Comparison of ENCODE assay signal across 15 mouse cellular contexts in genomic region chr9:63843431-63843830, GRCm38 (mm10).
DNase-seq lines count a peak whose midpoint lies in the region; ATAC-seq and TF ChIP-seq lines count a peak whose summit lies in the region.
"Had no signal": no experiment of that assay in that cellular context is flagged by ENCODE, and none has a peak within 500 bp of the region (broad histone marks: within the 10 kb centered on the region; RNA-seq: fewer than 3 reads in every experiment).

No protein-coding gene starts in this region.

- H3K4me3 ChIP-seq in embryonic facial prominence, embryonic 13.5 days, result no peak overlapping the region
- H3K4me3 ChIP-seq in embryonic facial prominence, embryonic 10.5 days, result no peak overlapping the region
- no peak overlapping the region for H3K4me3 ChIP-seq in hindbrain, postnatal 0 days (ENCODE audit: low read length)
- H3K4me3 ChIP-seq in hindbrain, embryonic 13.5 days, result no peak overlapping the region
- no peak overlapping the region for H3K4me3 ChIP-seq in lung, embryonic 15.5 days
- H3K4me3 ChIP-seq in lung, adult 2 months (replicated peaks; ENCODE audit: extremely low read depth, low read depth, low read length), result no peak overlapping the region
- H3K4me3 ChIP-seq in stomach, postnatal 0 days (ENCODE audit: low read depth, low read length), result no peak overlapping the region
- H3K4me3 ChIP-seq: embryonic facial prominence, embryonic 12.5 days; left cerebral cortex, adult 2 months; liver, embryonic 13.5 days; neural tube, embryonic 12.5 days had no signal

- TF ChIP-seq EP300 in stomach, postnatal 0 days (optimal IDR thresholded peaks at IDR 0.05), result no peak

- H3K9ac ChIP-seq in embryonic facial prominence, embryonic 13.5 days, result no peak overlapping the region
- H3K9ac ChIP-seq in hindbrain, postnatal 0 days (replicated peaks; ENCODE audit: low read length), result no peak overlapping the region
- H3K9ac ChIP-seq in hindbrain, embryonic 13.5 days, result no peak overlapping the region
- no peak overlapping the region for H3K9ac ChIP-seq in lung, embryonic 15.5 days
- H3K9ac ChIP-seq in stomach, postnatal 0 days (ENCODE audit: low read length), result no peak overlapping the region
- H3K9ac ChIP-seq: embryonic facial prominence, embryonic 12.5 days; liver, embryonic 13.5 days; neural tube, embryonic 12.5 days had no signal

- no peaks in the 10 kb centered on the region for H3K9me3 ChIP-seq in embryonic facial prominence, embryonic 13.5 days
- H3K9me3 ChIP-seq in embryonic facial prominence, embryonic 10.5 days, result no peaks in the 10 kb centered on the region
- H3K9me3 ChIP-seq in hindbrain, postnatal 0 days (ENCODE audit: low read length), result no peaks in the 10 kb centered on the region
- H3K9me3 ChIP-seq in hindbrain, embryonic 13.5 days, result no peaks in the 10 kb centered on the region
- H3K9me3 ChIP-seq in lung, embryonic 15.5 days, result no peaks in the 10 kb centered on the region
- no peaks in the 10 kb centered on the region for H3K9me3 ChIP-seq in stomach, postnatal 0 days (ENCODE audit: control insufficient read depth, low read length)
- H3K9me3 ChIP-seq: embryonic facial prominence, embryonic 12.5 days; liver, embryonic 13.5 days; neural tube, embryonic 12.5 days had no signal

- peaks cover 13% of the 10 kb centered on the region; the same call in 1 of the 2 replicates for H3K27me3 ChIP-seq in embryonic facial prominence, embryonic 13.5 days
- H3K27me3 ChIP-seq in embryonic facial prominence, embryonic 10.5 days (replicated peaks; ENCODE audit: low read depth, poor library complexity, severe bottlenecking), result peaks cover 14% of the 10 kb centered on the region
- no peaks in the 10 kb centered on the region for H3K27me3 ChIP-seq in hindbrain, postnatal 0 days (ENCODE audit: insufficient read depth, low read length)
- H3K27me3 ChIP-seq in hindbrain, embryonic 13.5 days, result peaks cover 41% of the 10 kb centered on the region
- H3K27me3 ChIP-seq in lung, embryonic 15.5 days, result 0 out of 2 replicates have a peak, but pooled peaks cover 4% of the 10 kb centered on the region
- H3K27me3 ChIP-seq in stomach, postnatal 0 days (ENCODE audit: control insufficient read depth, insufficient read depth, low read length), result no peaks in the 10 kb centered on the region

- H3K4me2 ChIP-seq in embryonic facial prominence, embryonic 13.5 days, result no peak overlapping the region
- H3K4me2 ChIP-seq in hindbrain, postnatal 0 days (ENCODE audit: low read depth, low read length), result no peak overlapping the region
- no peak overlapping the region for H3K4me2 ChIP-seq in hindbrain, embryonic 13.5 days
- H3K4me2 ChIP-seq in lung, embryonic 15.5 days, result no peak overlapping the region
- H3K4me2 ChIP-seq in stomach, postnatal 0 days (replicated peaks; ENCODE audit: low read depth), result no peak overlapping the region
- H3K4me2 ChIP-seq: embryonic facial prominence, embryonic 12.5 days; liver, embryonic 13.5 days; midbrain, embryonic 11.5 days; neural tube, embryonic 12.5 days had no signal

- TF ChIP-seq POLR2A in lung, adult 2 months (IDR thresholded peaks at IDR 0.05; ENCODE audit: borderline replicate concordance, extremely low read depth, low read depth, low read length), result no peak

- 0 out of 2 replicates have a peak, but pooled peaks have one; percentile 12 for ATAC-seq in embryonic facial prominence, embryonic 13.5 days (ENCODE audit: insufficient number of reproducible peaks, insufficient read depth, low FRiP score, low TSS enrichment, low read depth)
- ATAC-seq in hindbrain, postnatal 0 days, result peak; percentile 36; the same call in 1 of the 2 replicates
- no peak for ATAC-seq in hindbrain, embryonic 13.5 days (ENCODE audit: low FRiP score)
- 0 out of 2 replicates have a peak, but pooled peaks have one; percentile 56 for ATAC-seq in lung, embryonic 15.5 days (ENCODE audit: borderline replicate concordance, extremely low read depth, low FRiP score, low TSS enrichment)
- peak; percentile 3; the same call in 1 of the 2 replicates for ATAC-seq in stomach, postnatal 0 days (ENCODE audit: low FRiP score, low TSS enrichment)

- WGBS in embryonic facial prominence, embryonic 13.5 days, result 45% methylated on average over 2 of the region's 2 CpGs
- WGBS in embryonic facial prominence, embryonic 10.5 days, result 54% methylated on average over 2 of the region's 2 CpGs
- 44% methylated on average over 2 of the region's 2 CpGs for WGBS in hindbrain, postnatal 0 days
- 70% methylated on average over 2 of the region's 2 CpGs for WGBS in hindbrain, embryonic 13.5 days
- 59% methylated on average over 2 of the region's 2 CpGs for WGBS in lung, embryonic 15.5 days
- 48% methylated on average over 2 of the region's 2 CpGs for WGBS in lung, adult 2 months
- 56% methylated on average over 2 of the region's 2 CpGs for WGBS in stomach, postnatal 0 days

- H3K36me3 ChIP-seq in embryonic facial prominence, embryonic 13.5 days, result no peaks in the 10 kb centered on the region
- no peaks in the 10 kb centered on the region for H3K36me3 ChIP-seq in embryonic facial prominence, embryonic 10.5 days (replicated peaks)
- no peaks in the 10 kb centered on the region for H3K36me3 ChIP-seq in hindbrain, postnatal 0 days (ENCODE audit: insufficient read depth, low read length)
- H3K36me3 ChIP-seq in hindbrain, embryonic 13.5 days, result no peaks in the 10 kb centered on the region
- H3K36me3 ChIP-seq in lung, embryonic 15.5 days, result no peaks in the 10 kb centered on the region
- no peaks in the 10 kb centered on the region for H3K36me3 ChIP-seq in stomach, postnatal 0 days (ENCODE audit: control insufficient read depth, insufficient read depth, low read length)
- H3K36me3 ChIP-seq: embryonic facial prominence, embryonic 12.5 days; liver, embryonic 13.5 days; neural tube, embryonic 12.5 days had no signal

- H3K27ac ChIP-seq in embryonic facial prominence, embryonic 13.5 days, result no peak overlapping the region
- H3K27ac ChIP-seq in embryonic facial prominence, embryonic 10.5 days (replicated peaks), result no peak overlapping the region
- no peak overlapping the region for H3K27ac ChIP-seq in hindbrain, postnatal 0 days
- H3K27ac ChIP-seq in hindbrain, embryonic 13.5 days, result no peak overlapping the region
- H3K27ac ChIP-seq in lung, embryonic 15.5 days, result no peak overlapping the region
- H3K27ac ChIP-seq in stomach, postnatal 0 days (replicated peaks), result no peak overlapping the region
- H3K27ac ChIP-seq: embryonic facial prominence, embryonic 12.5 days; left cerebral cortex, adult 2 months; liver, embryonic 13.5 days; macrophage; neural tube, embryonic 12.5 days had no signal

- TF ChIP-seq CTCF in hindbrain, postnatal 0 days (IDR thresholded peaks at IDR 0.05; ENCODE audit: low read depth), result no peak
- TF ChIP-seq CTCF in lung, adult 2 months (IDR thresholded peaks at IDR 0.05; ENCODE audit: insufficient read depth, low read length), result no peak
- TF ChIP-seq CTCF in stomach, postnatal 0 days (IDR thresholded peaks at IDR 0.05; ENCODE audit: low read depth), result no peak

- no peaks in the 10 kb centered on the region for H3K4me1 ChIP-seq in embryonic facial prominence, embryonic 13.5 days
- no peaks in the 10 kb centered on the region; the same call in 1 of the 2 replicates for H3K4me1 ChIP-seq in embryonic facial prominence, embryonic 10.5 days
- H3K4me1 ChIP-seq in hindbrain, postnatal 0 days (ENCODE audit: insufficient read depth, low read length), result no peaks in the 10 kb centered on the region
- no peaks in the 10 kb centered on the region for H3K4me1 ChIP-seq in hindbrain, embryonic 13.5 days (replicated peaks)
- H3K4me1 ChIP-seq in lung, embryonic 15.5 days, result no peaks in the 10 kb centered on the region
- H3K4me1 ChIP-seq in lung, adult 2 months (ENCODE audit: control insufficient read depth, insufficient read depth, low read length), result no peaks in the 10 kb centered on the region
- no peaks in the 10 kb centered on the region for H3K4me1 ChIP-seq in stomach, postnatal 0 days (replicated peaks; ENCODE audit: control insufficient read depth, insufficient read depth)
- H3K4me1 ChIP-seq: embryonic facial prominence, embryonic 12.5 days; liver, embryonic 13.5 days; neural tube, embryonic 12.5 days had no signal

- DNase-seq in embryonic facial prominence, embryonic 10.5 days (ENCODE audit: low spot score), result no peak
- DNase-seq in hindbrain, postnatal 0 days (ENCODE audit: low spot score), result no peak
- DNase-seq in lung, adult 2 months, result no peak
- no peak for DNase-seq in stomach, postnatal 0 days (ENCODE audit: low spot score)
- DNase-seq in yolk sac, embryonic 10.5 days (ENCODE audit: low spot score), result no peak
- DNase-seq: gastrocnemius, postnatal 25 days had no signal
